Comparison of ENCODE assay signal across 14 mouse cellular contexts in the genomic region with DNA sequence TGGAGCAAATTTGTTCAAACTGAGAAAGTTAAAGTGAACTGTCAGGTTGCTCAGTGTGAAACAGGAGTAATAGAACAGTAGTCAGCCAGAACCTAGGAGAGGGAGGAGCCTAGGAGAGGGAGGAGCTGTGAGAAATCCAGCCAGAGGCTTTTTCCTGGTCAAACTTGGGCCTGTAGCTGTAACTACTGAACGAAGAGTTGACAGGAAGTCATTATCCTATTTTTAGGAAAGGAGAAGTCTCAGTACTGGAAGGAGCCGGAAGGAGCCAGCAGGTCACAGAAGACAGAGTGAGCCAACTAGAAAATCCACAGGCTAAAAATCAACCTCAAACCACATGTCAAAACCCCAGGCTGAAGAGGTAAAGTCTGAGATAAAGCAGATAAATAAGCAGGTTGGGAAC. TPM values are rescaled to one million over a fixed set of nuclear protein-coding genes. Genes with fewer than 3 reads are reported as not detected.
A peak's percentile ranks its signal among the peaks of the same experiment; 100 is the strongest.
DNase-seq lines count a peak whose midpoint lies in the region; ATAC-seq and TF ChIP-seq lines count a peak whose summit lies in the region.
"Had no signal": no experiment of that assay in that cellular context is flagged by ENCODE, and none has a peak within 500 bp of the region (broad histone marks: within the 10 kb centered on the region; RNA-seq: fewer than 3 reads in every experiment).

No protein-coding gene starts in this region.

- no peak overlapping the region for H3K4me3 ChIP-seq in liver, embryonic 12.5 days
- no peak overlapping the region for H3K4me3 ChIP-seq in liver, embryonic 11.5 days (ENCODE audit: low read depth, low read length)
- no peak overlapping the region for H3K4me3 ChIP-seq in kidney, postnatal 0 days (replicated peaks; ENCODE audit: low read depth, low read length)
- no peak overlapping the region for H3K4me3 ChIP-seq in stomach, postnatal 0 days (ENCODE audit: low read depth, low read length)
- H3K4me3 ChIP-seq in forebrain, embryonic 12.5 days (replicated peaks): no peak overlapping the region
- H3K4me3 ChIP-seq: embryonic facial prominence, embryonic 12.5 days; hindbrain, embryonic 13.5 days; midbrain, embryonic 12.5 days had no signal

- no peak overlapping the region for H3K9ac ChIP-seq in liver, embryonic 12.5 days
- no peak overlapping the region for H3K9ac ChIP-seq in liver, embryonic 11.5 days (ENCODE audit: low read depth, low read length)
- no peak overlapping the region for H3K9ac ChIP-seq in kidney, postnatal 0 days (ENCODE audit: low read depth, low read length)
- no peak overlapping the region for H3K9ac ChIP-seq in stomach, postnatal 0 days (ENCODE audit: low read length)
- H3K9ac ChIP-seq in forebrain, embryonic 12.5 days: no peak overlapping the region
- H3K9ac ChIP-seq: embryonic facial prominence, embryonic 12.5 days; hindbrain, embryonic 13.5 days; midbrain, embryonic 12.5 days had no signal

- no peak for ATAC-seq in liver, embryonic 12.5 days
- no peak for ATAC-seq in liver, embryonic 11.5 days (replicated peaks; ENCODE audit: low FRiP score)
- peak; percentile 54; the same call in 1 of the 2 replicates for ATAC-seq in kidney, postnatal 0 days (replicated peaks; ENCODE audit: low FRiP score, low read depth)
- no peak for ATAC-seq in stomach, postnatal 0 days (ENCODE audit: low FRiP score, low TSS enrichment)
- no peak for ATAC-seq in forebrain, embryonic 12.5 days (ENCODE audit: low FRiP score)

- peaks cover 8% of the 10 kb centered on the region; the same call in 1 of the 2 replicates for H3K4me1 ChIP-seq in liver, embryonic 12.5 days
- H3K4me1 ChIP-seq in liver, embryonic 11.5 days (replicated peaks; ENCODE audit: control insufficient read depth, insufficient read depth, low read length): no peaks in the 10 kb centered on the region
- no peaks in the 10 kb centered on the region for H3K4me1 ChIP-seq in kidney, postnatal 0 days (replicated peaks; ENCODE audit: insufficient read depth, low read length)
- H3K4me1 ChIP-seq in stomach, postnatal 0 days (replicated peaks; ENCODE audit: control insufficient read depth, insufficient read depth): no peaks in the 10 kb centered on the region
- no peaks in the 10 kb centered on the region for H3K4me1 ChIP-seq in forebrain, embryonic 12.5 days
- H3K4me1 ChIP-seq: embryonic facial prominence, embryonic 12.5 days; hindbrain, embryonic 13.5 days; midbrain, embryonic 12.5 days had no signal

- peak; percentile 27 for DNase-seq in adrenal gland, adult 2 months
- no peak for DNase-seq in adrenal gland, adult 8-10 months
- no peak for DNase-seq in liver, embryonic 11.5 days (ENCODE audit: low spot score)
- peak; percentile 67 for DNase-seq in kidney, postnatal 0 days (ENCODE audit: low spot score)
- no peak for DNase-seq in stomach, postnatal 0 days (ENCODE audit: low spot score)
- DNase-seq in gastrocnemius, postnatal 25 days: no peak
- DNase-seq: cerebellum, adult 11-12 months had no signal

- H3K27me3 ChIP-seq in liver, embryonic 12.5 days (replicated peaks): no peaks in the 10 kb centered on the region
- H3K27me3 ChIP-seq in liver, embryonic 11.5 days (replicated peaks; ENCODE audit: control insufficient read depth, insufficient read depth, low read length): no peaks in the 10 kb centered on the region
- H3K27me3 ChIP-seq in kidney, postnatal 0 days (ENCODE audit: insufficient read depth, low read length): no peaks in the 10 kb centered on the region
- no peaks in the 10 kb centered on the region for H3K27me3 ChIP-seq in stomach, postnatal 0 days (ENCODE audit: control insufficient read depth, insufficient read depth, low read length)
- no peaks in the 10 kb centered on the region for H3K27me3 ChIP-seq in forebrain, embryonic 12.5 days
- H3K27me3 ChIP-seq: embryonic facial prominence, embryonic 12.5 days; hindbrain, embryonic 13.5 days; midbrain, embryonic 12.5 days had no signal

- H3K9me3 ChIP-seq in liver, embryonic 12.5 days (replicated peaks): no peaks in the 10 kb centered on the region
- H3K9me3 ChIP-seq in liver, embryonic 11.5 days (ENCODE audit: control insufficient read depth, low read length): no peaks in the 10 kb centered on the region
- no peaks in the 10 kb centered on the region for H3K9me3 ChIP-seq in kidney, postnatal 0 days (replicated peaks; ENCODE audit: low read length)
- H3K9me3 ChIP-seq in stomach, postnatal 0 days (ENCODE audit: control insufficient read depth, low read length): no peaks in the 10 kb centered on the region
- no peaks in the 10 kb centered on the region for H3K9me3 ChIP-seq in forebrain, embryonic 12.5 days
- H3K9me3 ChIP-seq: embryonic facial prominence, embryonic 12.5 days; G1E; hindbrain, embryonic 13.5 days; midbrain, embryonic 12.5 days had no signal

- H3K27ac ChIP-seq in liver, embryonic 12.5 days: peak overlapping the region; percentile 40; the same call in 1 of the 2 replicates
- no peak overlapping the region for H3K27ac ChIP-seq in liver, embryonic 11.5 days (ENCODE audit: low read depth, low read length)
- peak overlapping the region; percentile 60; the same call in 1 of the 2 replicates for H3K27ac ChIP-seq in kidney, postnatal 0 days
- H3K27ac ChIP-seq in stomach, postnatal 0 days (replicated peaks): 0 out of 2 replicates have a peak overlapping the region, but pooled peaks have one; percentile 6
- no peak overlapping the region for H3K27ac ChIP-seq in forebrain, embryonic 12.5 days
- H3K27ac ChIP-seq: embryonic facial prominence, embryonic 12.5 days; hindbrain, embryonic 13.5 days; midbrain, embryonic 12.5 days had no signal

- 40% methylated on average over 2 of the region's 2 CpGs for WGBS in liver, embryonic 12.5 days (ENCODE audit: insufficient replicate concordance)
- WGBS in liver, embryonic 11.5 days: 50% methylated on average over 2 of the region's 2 CpGs
- WGBS in kidney, postnatal 0 days: 35% methylated on average over 2 of the region's 2 CpGs
- WGBS in stomach, postnatal 0 days: 47% methylated on average over 2 of the region's 2 CpGs
- WGBS in forebrain, embryonic 12.5 days: 93% methylated on average over 2 of the region's 2 CpGs

- TF ChIP-seq CTCF in kidney, postnatal 0 days (IDR thresholded peaks at IDR 0.05; ENCODE audit: low read depth): no peak
- TF ChIP-seq CTCF in stomach, postnatal 0 days (IDR thresholded peaks at IDR 0.05; ENCODE audit: low read depth): no peak

- H3K4me2 ChIP-seq in liver, embryonic 12.5 days: no peak overlapping the region
- H3K4me2 ChIP-seq in liver, embryonic 11.5 days: no peak overlapping the region
- H3K4me2 ChIP-seq in kidney, postnatal 0 days (ENCODE audit: low read length): no peak overlapping the region
- H3K4me2 ChIP-seq in stomach, postnatal 0 days (replicated peaks; ENCODE audit: low read depth): no peak overlapping the region
- H3K4me2 ChIP-seq in forebrain, embryonic 12.5 days: no peak overlapping the region
- H3K4me2 ChIP-seq: embryonic facial prominence, embryonic 12.5 days; hindbrain, embryonic 13.5 days; midbrain, embryonic 12.5 days had no signal

- peaks cover 47% of the 10 kb centered on the region for H3K36me3 ChIP-seq in liver, embryonic 12.5 days
- no peaks in the 10 kb centered on the region; the same call in 1 of the 2 replicates for H3K36me3 ChIP-seq in liver, embryonic 11.5 days (ENCODE audit: control insufficient read depth, insufficient read depth, low read length)
- peaks cover 34% of the 10 kb centered on the region for H3K36me3 ChIP-seq in kidney, postnatal 0 days (ENCODE audit: insufficient read depth, low read length)
- no peaks in the 10 kb centered on the region; the same call in 1 of the 2 replicates for H3K36me3 ChIP-seq in stomach, postnatal 0 days (ENCODE audit: control insufficient read depth, insufficient read depth, low read length)
- peaks cover 65% of the 10 kb centered on the region for H3K36me3 ChIP-seq in forebrain, embryonic 12.5 days (replicated peaks)

- no peak for TF ChIP-seq EP300 in stomach, postnatal 0 days (optimal IDR thresholded peaks at IDR 0.05)

RNA-seq across cellular contexts. Expression of gene Slc5a10, which starts 7.4 kb away (rescaled TPM):
- under 1 TPM; 0.14 to 0.24 TPM for total RNA-seq in adrenal gland, adult 2 months (2021)
- polyA plus RNA-seq in adrenal gland, adult 2 months (2012; rRNA removed): 0.07 and 0.10 TPM in 2 replicates
- under 1 TPM in 3 of 4 experiments, not detected in 1; 0.14 to 0.30 (median 0.25) TPM for total RNA-seq in adrenal gland, adult 8-10 months (2022)
- polyA plus RNA-seq in liver, embryonic 12.5 days (2016; fragmentation: Nextera tagmentation; extraction: Ambion mirVana): not detected in 2 replicates
- not detected in 2 replicates for polyA plus RNA-seq in liver, embryonic 11.5 days (2014; fragmentation: Nextera tagmentation; extraction: Ambion mirVana)
- 19.6 and 21.2 TPM in 2 replicates for polyA plus RNA-seq in kidney, postnatal 0 days (2015; fragmentation: Nextera tagmentation; extraction: Ambion mirVana)
- 0.07 TPM in 1 of 2 replicates, not detected in the other for polyA plus RNA-seq in stomach, postnatal 0 days (2015; fragmentation: Nextera tagmentation; extraction: Ambion mirVana)
- polyA plus RNA-seq in forebrain, embryonic 12.5 days (2016; fragmentation: Nextera tagmentation; extraction: Ambion mirVana): not detected in 2 replicates
- not detected for total RNA-seq in gastrocnemius, postnatal 25 days (2021)
- total RNA-seq: G1E; neutrophil, adult 5-6 weeks had no signal
- polyA plus RNA-seq: G1E; hindbrain, embryonic 13.5 days; midbrain, embryonic 12.5 days had no signal

RNA-seq across cellular contexts. Expression of gene Prpsap2, which starts 33.9 kb away (rescaled TPM):
- 10 to 100 TPM; 29.3 to 35.4 TPM for total RNA-seq in adrenal gland, adult 2 months (2021)
- 6.6 and 7.6 TPM in 2 replicates for polyA plus RNA-seq in adrenal gland, adult 2 months (2012; rRNA removed)
- 10 to 100 TPM; 30.4 to 39.7 (median 36.2) TPM for total RNA-seq in adrenal gland, adult 8-10 months (2022)
- polyA plus RNA-seq in liver, embryonic 12.5 days (2016; fragmentation: Nextera tagmentation; extraction: Ambion mirVana): 10.9 and 12.1 TPM in 2 replicates
- 15.4 and 15.7 TPM in 2 replicates for polyA plus RNA-seq in liver, embryonic 11.5 days (2014; fragmentation: Nextera tagmentation; extraction: Ambion mirVana)
- polyA plus RNA-seq in kidney, postnatal 0 days (2015; fragmentation: Nextera tagmentation; extraction: Ambion mirVana): 27.8 and 28.2 TPM in 2 replicates
- polyA plus RNA-seq in stomach, postnatal 0 days (2015; fragmentation: Nextera tagmentation; extraction: Ambion mirVana): 17.4 and 17.8 TPM in 2 replicates
- polyA plus RNA-seq in forebrain, embryonic 12.5 days (2016; fragmentation: Nextera tagmentation; extraction: Ambion mirVana): 62.2 and 64.2 TPM in 2 replicates
- 1 to 10 TPM; 3.6 to 4.2 TPM for total RNA-seq in gastrocnemius, postnatal 25 days (2021)

RNA-seq across cellular contexts. Expression of gene Fam83g, which starts 44.1 kb away (rescaled TPM):
- 1 to 10 TPM in 1 of 2 experiments, under 1 TPM in 1; 0.78 to 2.7 TPM for total RNA-seq in adrenal gland, adult 2 months (2021)
- polyA plus RNA-seq in adrenal gland, adult 2 months (2012; rRNA removed): 1.7 and 2.1 TPM in 2 replicates
- total RNA-seq in adrenal gland, adult 8-10 months (2022): 1 to 10 TPM; 1.7 to 2.9 (median 2.3) TPM
- polyA plus RNA-seq in liver, embryonic 12.5 days (2016; fragmentation: Nextera tagmentation; extraction: Ambion mirVana): 8.2 and 8.5 TPM in 2 replicates
- 5.0 and 5.5 TPM in 2 replicates for polyA plus RNA-seq in liver, embryonic 11.5 days (2014; fragmentation: Nextera tagmentation; extraction: Ambion mirVana)
- 2.7 and 2.9 TPM in 2 replicates for polyA plus RNA-seq in kidney, postnatal 0 days (2015; fragmentation: Nextera tagmentation; extraction: Ambion mirVana)
- polyA plus RNA-seq in stomach, postnatal 0 days (2015; fragmentation: Nextera tagmentation; extraction: Ambion mirVana): 4.5 and 4.9 TPM in 2 replicates
- 0.47 and 0.79 TPM in 2 replicates for polyA plus RNA-seq in forebrain, embryonic 12.5 days (2016; fragmentation: Nextera tagmentation; extraction: Ambion mirVana)
- under 1 TPM; 0.10 to 0.29 TPM for total RNA-seq in gastrocnemius, postnatal 25 days (2021)
- polyA plus RNA-seq: G1E had no signal

Comparison
In these comparisons a context has a peak if more than half of its experiments do, and no peak if none do; other contexts are left out.
1. DNase-seq: peak in adrenal gland, adult 2 months (single experiment) and kidney, postnatal 0 days (single experiment); none in adrenal gland, adult 8-10 months (single experiment), liver, embryonic 11.5 days (single experiment), stomach, postnatal 0 days (single experiment) and gastrocnemius, postnatal 25 days (single experiment).
2. H3K27ac ChIP-seq: peak in liver, embryonic 12.5 days (single experiment), kidney, postnatal 0 days (single experiment) and stomach, postnatal 0 days (single experiment); none in liver, embryonic 11.5 days (single experiment) and forebrain, embryonic 12.5 days (single experiment).
3. RNA of gene Slc5a10, which starts 7.4 kb away (polyA plus RNA-seq): 19.6 to 21.2 TPM in kidney, postnatal 0 days; not detected in forebrain, embryonic 12.5 days, 0.07 to 0.10 TPM in adrenal gland, adult 2 months, not detected in liver, embryonic 11.5 days, 0.07 TPM in stomach, postnatal 0 days and not detected in liver, embryonic 12.5 days; every median in the first group is over 10 times any median in the second.